Mouse (Mus musculus) hindbrain, postnatal 0 days (tissue): ENCODE results near the gene Shf. TPM values are rescaled to one million over a fixed set of nuclear protein-coding genes. Genes with fewer than 3 reads are reported as not detected.
"Not testable (repeated sequence)": the region's sequence is repeated elsewhere in the genome, so short reads cannot be mapped to it uniquely, and the experiment has no call there.

Experiments
- ATAC-seq: fragments of 200-750 bp; cut with Nextera tagmentation; 2 replicates; pipeline ENCODE4 v1.8.0; 2017; ENCODE audit warnings: mild to moderate bottlenecking, moderate TSS enrichment, moderate library complexity
- DNase-seq: peaks from one replicate; pipeline ENCODE4 v3.0.0-alpha.2; 2015; ENCODE audit warnings: low spot score
- H3K27ac ChIP-seq: fragments of 300-500 bp; sonication (generic); 2 replicates; pipeline ENCODE4 v1.5.1; 2014; ENCODE audit warnings: mild to moderate bottlenecking
- H3K27me3 ChIP-seq: fragments of 300-500 bp; sonication (generic); 2 replicates; pipeline ENCODE4 v1.6.1; 2014; ENCODE audit warnings: low read length, mixed read lengths; ENCODE audit not compliant: insufficient read depth
- H3K36me3 ChIP-seq: fragments of 300-500 bp; sonication (generic); 2 replicates; pipeline ENCODE4 v1.6.1; 2014; ENCODE audit warnings: low read length, mixed read lengths; ENCODE audit not compliant: insufficient read depth
- H3K4me1 ChIP-seq: fragments of 300-500 bp; sonication (generic); 2 replicates; pipeline ENCODE4 v1.6.1; 2014; ENCODE audit warnings: antibody characterized with exemption, low read length, mixed read lengths; ENCODE audit not compliant: insufficient read depth
- H3K4me2 ChIP-seq: fragments of 300-500 bp; sonication (generic); 2 replicates; pipeline ENCODE4 v1.6.1; 2014; ENCODE audit warnings: low read depth, mild to moderate bottlenecking, low read length, moderate library complexity, mixed read lengths
- H3K4me3 ChIP-seq: fragments of 300-500 bp; sonication (generic); 2 replicates; pipeline ENCODE4 v1.5.1; 2014; ENCODE audit warnings: low read length
- H3K9ac ChIP-seq: fragments of 300-500 bp; sonication (generic); replicated peaks from 2 replicates; pipeline ENCODE4 v1.6.1; 2014; ENCODE audit warnings: mild to moderate bottlenecking, low read length, moderate library complexity, mixed read lengths
- H3K9me3 ChIP-seq: fragments of 300-500 bp; sonication (generic); 2 replicates; pipeline ENCODE4 v1.6.1; 2016; ENCODE audit warnings: low read length, mixed read lengths
- CTCF ChIP-seq: IDR thresholded peaks from 2 replicates; pipeline ENCODE4 v1.5.1; 2016; ENCODE audit warnings: antibody characterized with exemption, control low read depth, low read depth
- WGBS: fragments of 180-500 bp; shearing (Covaris S2); extraction: QIAGEN DNeasy Blood & Tissue Kit; methylation state at CpG from one replicate; pipeline ENCODE4 v1.1.7; 2014; 5-methylcytosine and 5-hydroxymethylcytosine counted together
- polyA plus RNA-seq: library from polyadenylated mRNA; unstranded; fragments of >200 nt; fragmentation: Nextera tagmentation; extraction: Ambion mirVana; gene quantifications from 2 replicates; pipeline ENCODE4 v1.2.1, GENCODE M21; 2015
- total RNA-seq: library from RNA; depleted of rRNA; stranded (reverse); fragments of >200 nt; gene quantifications from 2 replicates; pipeline ENCODE4 v1.2.3, GENCODE M21; 2014

Gene Shf
- total and polyA plus RNA-seq, 2 experiments from 2014 or later: 12.2 to 134 TPM

DNA sequence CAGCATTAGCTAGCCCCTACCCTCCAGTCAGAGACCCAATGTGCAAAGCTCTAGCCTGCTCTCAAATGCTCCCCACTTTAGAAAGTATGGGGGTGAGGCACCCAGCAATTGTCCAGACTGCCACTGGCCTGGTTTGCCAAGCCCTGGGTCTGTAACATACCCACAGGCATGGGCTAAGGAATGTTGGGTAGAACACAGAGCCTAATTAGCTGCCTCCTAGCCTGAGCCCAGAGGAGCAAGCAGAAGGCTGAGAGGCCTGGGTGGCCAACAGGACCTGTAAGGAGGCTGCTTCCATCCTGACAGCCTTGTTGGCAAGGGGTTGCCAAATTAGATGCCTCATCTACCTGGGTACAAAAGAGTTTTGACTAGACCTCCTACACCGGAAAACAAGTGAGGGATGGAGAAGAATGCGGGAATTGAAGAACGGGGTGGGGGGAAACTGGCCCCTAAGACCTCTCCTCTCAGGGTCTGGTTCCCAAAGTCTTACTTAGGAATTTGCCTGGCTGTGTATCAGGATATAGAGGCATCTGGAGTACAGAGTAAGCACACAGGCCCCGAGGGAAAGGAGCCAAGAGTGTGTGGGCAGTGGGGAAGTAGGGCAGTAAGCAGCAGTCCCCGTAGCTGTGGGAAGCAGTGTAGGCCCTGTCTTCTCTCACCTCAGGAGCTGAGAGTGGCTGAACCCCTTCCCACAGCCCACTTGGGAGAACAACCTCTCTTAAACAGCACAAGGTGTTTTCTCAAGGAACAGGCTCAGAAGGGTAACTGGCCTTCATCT is 17.6 kb downstream of the Shf start:
- H3K9ac ChIP-seq: 0 out of 2 replicates have a peak overlapping the region, but pooled peaks have one; percentile 21
- no peaks in the 10 kb centered on the region for H3K36me3 ChIP-seq
- H3K27ac ChIP-seq: peak overlapping the region; percentile 82
- H3K4me2 ChIP-seq: no peak overlapping the region
- peak; percentile 60 for DNase-seq
- TF ChIP-seq CTCF: no peak
- WGBS: 34% methylated on average over 5 of the region's 5 CpGs
- no peaks in the 10 kb centered on the region for H3K27me3 ChIP-seq
- no peak overlapping the region for H3K4me3 ChIP-seq
- H3K9me3 ChIP-seq: no peaks in the 10 kb centered on the region
- no peak for ATAC-seq
- peaks cover 31% of the 10 kb centered on the region; the same call in 1 of the 2 replicates for H3K4me1 ChIP-seq

GRCm38 (mm10) chr2:122349136-122349785 is 19.7 kb downstream of the Shf start:
- peaks cover 31% of the 10 kb centered on the region; the same call in 1 of the 2 replicates for H3K4me1 ChIP-seq

DNA sequence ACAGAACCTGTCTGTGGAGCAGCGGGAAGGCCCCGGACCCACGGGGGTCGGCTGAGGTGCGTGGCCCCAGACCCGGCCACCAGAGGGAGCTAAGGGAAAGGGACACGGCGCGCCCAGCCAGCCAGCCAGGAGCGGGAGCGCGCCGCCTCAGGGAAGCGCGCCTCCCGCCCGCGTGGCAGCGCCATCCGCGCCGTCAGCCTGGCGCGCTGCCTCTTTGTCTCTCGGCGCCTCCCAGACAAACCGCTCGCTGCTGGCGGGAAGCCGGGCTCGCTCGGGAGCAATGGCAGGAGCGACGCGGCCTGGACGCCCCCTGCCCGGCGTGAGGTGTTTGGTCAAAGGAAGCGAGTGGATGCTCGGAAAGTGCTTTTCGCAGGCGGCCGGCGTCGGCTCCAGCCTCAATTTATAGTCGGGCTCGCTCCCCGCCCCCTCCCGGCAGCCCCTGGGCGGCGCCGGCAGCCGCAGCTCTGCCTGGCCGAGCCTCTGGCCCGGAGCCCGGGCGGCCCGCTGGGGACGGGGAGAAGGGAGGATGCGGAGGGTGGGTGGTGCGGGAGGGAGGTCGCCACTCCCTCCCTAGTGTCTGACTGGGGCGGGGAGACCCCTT is 20.3 kb downstream of the Shf start:
- H3K27ac ChIP-seq: peak overlapping the region; percentile 94
- peak overlapping the region; percentile 55 for H3K9ac ChIP-seq
- ATAC-seq (peak; percentile 82), DNase-seq (peak; percentile 94)
- TF ChIP-seq CTCF: peak; percentile 75
- peak overlapping the region; percentile 56 for H3K4me2 ChIP-seq
- no peaks in the 10 kb centered on the region for H3K36me3 ChIP-seq
- H3K9me3 ChIP-seq: no peaks in the 10 kb centered on the region
- no peaks in the 10 kb centered on the region for H3K27me3 ChIP-seq
- WGBS: under 1% methylated on average over 57 of the region's 63 CpGs
- peak overlapping the region; percentile 39 for H3K4me3 ChIP-seq
- peaks cover 30% of the 10 kb centered on the region; the same call in 1 of the 2 replicates for H3K4me1 ChIP-seq

More at GRCm38 (mm10) chr2:122349136-122349785, 19.7 kb downstream of the Shf start:
- peak overlapping the region; percentile 39 for H3K4me3 ChIP-seq
- DNase-seq (no peak), ATAC-seq (peak; percentile 66)
- no peaks in the 10 kb centered on the region for H3K27me3 ChIP-seq
- no peaks in the 10 kb centered on the region for H3K36me3 ChIP-seq
- H3K27ac ChIP-seq: peak overlapping the region; percentile 94
- no peak for TF ChIP-seq CTCF
- H3K4me2 ChIP-seq: peak overlapping the region; percentile 56
- peak overlapping the region; percentile 55 for H3K9ac ChIP-seq
- 11% methylated on average over 14 of the region's 14 CpGs for WGBS
- no peaks in the 10 kb centered on the region for H3K9me3 ChIP-seq

- no peak overlapping the region for H3K27ac ChIP-seq
- no peak for TF ChIP-seq CTCF
- no peak overlapping the region for H3K4me2 ChIP-seq
- ATAC-seq (no peak), DNase-seq (no peak)
- H3K9me3 ChIP-seq: no peaks in the 10 kb centered on the region
- no peak overlapping the region for H3K9ac ChIP-seq
- H3K4me1 ChIP-seq: peaks cover 19% of the 10 kb centered on the region; the same call in 1 of the 2 replicates
- H3K27me3 ChIP-seq: no peaks in the 10 kb centered on the region
- H3K4me3 ChIP-seq: no peak overlapping the region
- WGBS: 94% methylated on average over 3 of the region's 3 CpGs
- H3K36me3 ChIP-seq: no peaks in the 10 kb centered on the region
These were observed 21.7 kb downstream of the Shf start for GRCm38 (mm10) chr2:122347257-122347656.

DNA sequence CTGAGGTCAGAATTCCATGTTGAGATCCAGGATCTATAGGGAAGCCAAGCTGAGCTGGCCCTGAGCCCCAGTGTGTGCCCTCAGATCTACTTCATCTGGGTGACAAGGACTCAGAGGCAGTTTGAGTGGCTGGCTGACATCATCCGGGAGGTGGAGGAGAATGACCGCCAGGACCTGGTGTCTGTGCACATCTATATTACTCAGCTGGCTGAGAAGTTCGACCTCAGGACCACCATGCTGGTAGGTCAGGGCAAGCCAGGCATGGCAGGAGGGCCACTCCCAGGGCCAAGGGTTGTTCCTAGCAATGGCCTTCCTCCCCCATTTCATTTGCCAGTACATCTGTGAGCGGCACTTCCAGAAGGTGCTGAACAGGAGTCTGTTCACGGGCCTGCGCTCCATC is 22.8 kb downstream of the Shf start:
- H3K27me3 ChIP-seq, H3K4me2 ChIP-seq, H3K36me3 ChIP-seq, H3K4me3 ChIP-seq, H3K9me3 ChIP-seq, H3K27ac ChIP-seq, H3K4me1 ChIP-seq, DNase-seq, H3K9ac ChIP-seq, ATAC-seq: not testable (repeated sequence)
- 88% methylated on average over 6 of the region's 6 CpGs for WGBS

DNA sequence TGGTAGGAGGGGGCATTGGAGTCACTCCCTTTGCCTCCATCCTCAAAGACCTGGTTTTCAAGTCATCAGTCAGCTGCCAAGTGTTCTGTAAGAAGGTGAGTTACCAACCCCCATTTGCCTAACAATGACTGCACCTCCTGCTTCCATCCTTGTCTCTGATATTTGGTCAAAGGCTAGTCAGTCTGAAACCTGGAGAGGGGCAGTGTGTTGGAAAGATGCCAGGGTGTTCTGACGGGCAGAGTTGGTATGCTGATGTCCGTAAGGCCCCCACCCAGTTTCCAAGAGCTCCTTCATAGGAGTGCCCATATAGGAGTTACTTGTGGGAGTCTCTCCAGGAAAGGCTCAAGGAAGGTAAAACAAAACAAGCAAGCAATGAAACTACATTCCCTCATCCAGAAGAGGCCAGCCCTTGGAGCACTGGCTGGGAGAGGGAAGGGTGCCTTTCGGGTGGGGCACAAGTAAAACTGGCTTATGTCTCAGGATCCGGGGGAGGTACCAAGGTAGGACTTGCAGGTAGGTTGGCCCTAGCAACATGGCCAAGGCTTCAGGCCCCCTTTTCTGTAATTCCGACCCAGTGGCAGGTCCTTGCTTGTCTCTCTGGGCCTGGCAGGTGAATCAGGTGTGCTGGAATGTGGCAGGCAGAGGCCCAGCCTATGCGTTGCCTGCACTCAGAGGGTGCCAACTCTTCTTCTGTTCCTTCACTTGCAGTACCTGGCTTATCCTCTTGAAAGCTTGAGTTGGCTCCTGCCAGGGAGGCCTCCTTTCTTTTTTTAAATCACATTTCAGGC is 23.7 kb downstream of the Shf start:
- no peak overlapping the region for H3K4me3 ChIP-seq
- 76% methylated on average over 6 of the region's 6 CpGs for WGBS
- no peak overlapping the region for H3K9ac ChIP-seq
- DNase-seq (peak; percentile 24), ATAC-seq (no peak)
- no peaks in the 10 kb centered on the region for H3K36me3 ChIP-seq
- peak; percentile 37; the same call in 1 of the 2 replicates for TF ChIP-seq CTCF
- H3K27me3 ChIP-seq: no peaks in the 10 kb centered on the region
- no peak overlapping the region for H3K27ac ChIP-seq
- peaks cover 5% of the 10 kb centered on the region; the same call in 1 of the 2 replicates for H3K4me1 ChIP-seq
- no peak overlapping the region for H3K4me2 ChIP-seq
- no peaks in the 10 kb centered on the region for H3K9me3 ChIP-seq
